In the genomic region with DNA sequence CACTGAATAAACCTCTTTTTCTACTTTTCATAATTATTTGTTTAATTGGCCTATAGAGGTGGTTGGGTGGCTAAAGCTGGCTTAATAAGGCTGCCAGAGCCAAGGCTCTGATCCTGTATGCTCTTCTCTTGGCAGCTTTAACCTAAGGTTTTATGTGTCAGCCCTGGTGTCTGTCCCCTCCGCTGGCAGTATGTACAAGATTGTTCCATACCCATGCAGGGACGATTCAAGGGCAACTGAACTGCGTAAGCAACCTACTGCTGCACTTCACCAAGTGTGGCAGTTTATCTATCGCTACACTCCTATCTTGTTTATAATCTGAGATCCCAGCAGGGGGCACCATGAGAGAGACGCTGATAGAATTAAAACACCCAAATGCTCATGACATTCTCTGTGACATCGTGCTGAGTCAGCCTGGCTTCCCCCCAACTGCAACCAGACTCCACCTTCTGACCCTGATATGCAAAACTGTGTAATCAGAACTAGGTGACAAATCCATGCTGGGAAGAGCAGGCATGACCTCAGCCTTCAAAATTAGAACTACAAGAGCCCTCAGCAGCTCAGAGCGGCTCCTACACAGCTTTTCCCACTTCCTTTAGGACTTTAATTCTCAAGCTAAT, we compare ENCODE assay signal across 9 mouse cellular contexts. TPM values are rescaled to one million over a fixed set of nuclear protein-coding genes. Genes with fewer than 3 reads are reported as not detected.
DNase-seq lines count a peak whose midpoint lies in the region; ATAC-seq and TF ChIP-seq lines count a peak whose summit lies in the region.
"Had no signal": no experiment of that assay in that cellular context is flagged by ENCODE, and none has a peak within 500 bp of the region (broad histone marks: within the 10 kb centered on the region; RNA-seq: fewer than 3 reads in every experiment).

No protein-coding gene starts in this region.

- peak; percentile 72 for TF ChIP-seq CTCF in Patski (IDR thresholded peaks at IDR 0.05)
- TF ChIP-seq CTCF in heart, postnatal 0 days (IDR thresholded peaks at IDR 0.05; ENCODE audit: low read depth), result peak; percentile 37

- CTCF ChIA-PET in Patski (lab: Charles Lee), result interaction anchor here (0.7 to 2.5 kb wide), 10 partner anchors 11 to 268 kb away, joined by 3 to 13 read pairs (median 3); no protein-coding TSS in a partner anchor

- H3K4me2 ChIP-seq in heart, postnatal 0 days (ENCODE audit: low read depth, low read length), result peak overlapping the region; percentile 24
- no peak overlapping the region for H3K4me2 ChIP-seq in hindbrain, embryonic 13.5 days
- H3K4me2 ChIP-seq: limb, embryonic 15.5 days had no signal

- H3K9me3 ChIP-seq in heart, postnatal 0 days (replicated peaks; ENCODE audit: control insufficient read depth, low read length), result no peaks in the 10 kb centered on the region
- H3K9me3 ChIP-seq in hindbrain, embryonic 13.5 days, result no peaks in the 10 kb centered on the region
- H3K9me3 ChIP-seq: limb, embryonic 15.5 days had no signal

- no peaks in the 10 kb centered on the region for H3K36me3 ChIP-seq in heart, postnatal 0 days (replicated peaks; ENCODE audit: control insufficient read depth, insufficient read depth, low read length)
- H3K36me3 ChIP-seq in hindbrain, embryonic 13.5 days, result no peaks in the 10 kb centered on the region

- intact Hi-C loops in left cerebral cortex, postnatal 25 days (cut with DNase I), result loop anchor here (10.0 kb wide), 2 partner anchors 177 to 487 kb away; no protein-coding TSS in a partner anchor

- in situ Hi-C loops in Patski (cut with MboI; ENCODE audit: low pct_unique_long_range_greater_than_20kb), result loop anchor here (5.0 to 10.0 kb wide), 2 partner anchors 134 to 157 kb away; partner anchors contain the start of gene Tra2b

- peak; percentile 45 for DNase-seq in layer of hippocampus, adult 11-12 months (ENCODE audit: low spot score)
- no peak for DNase-seq in layer of hippocampus, adult 8-10 months (ENCODE audit: low spot score in 2 of 2)
- DNase-seq in Patski (ENCODE audit: low read depth, low spot score), result peak; percentile 77
- DNase-seq in cerebellum, postnatal 14 days, result peak; percentile 60 to 77
- peak; percentile 96 for DNase-seq in heart, postnatal 0 days (ENCODE audit: low spot score)
- peak; percentile 18 to 40 for DNase-seq in left cerebral cortex, postnatal 25 days (ENCODE audit: low spot score in 2 of 2)
- DNase-seq in right cerebral cortex, adult 18-20 months, result peak; percentile 34

- no peak overlapping the region; the same call in 1 of the 2 replicates for H3K4me3 ChIP-seq in heart, postnatal 0 days (ENCODE audit: low read depth, low read length)
- H3K4me3 ChIP-seq in hindbrain, embryonic 13.5 days, result no peak overlapping the region
- H3K4me3 ChIP-seq: limb, embryonic 15.5 days had no signal

- H3K4me1 ChIP-seq in heart, postnatal 0 days (ENCODE audit: control insufficient read depth, insufficient read depth), result peaks cover 20% of the 10 kb centered on the region
- H3K4me1 ChIP-seq in hindbrain, embryonic 13.5 days (replicated peaks), result 0 out of 2 replicates have a peak, but pooled peaks cover 7% of the 10 kb centered on the region
- H3K4me1 ChIP-seq: limb, embryonic 15.5 days had no signal

- ATAC-seq in Patski, result peak; percentile 88
- ATAC-seq in heart, postnatal 0 days (ENCODE audit: insufficient read depth, low read depth), result peak; percentile 93
- ATAC-seq in hindbrain, embryonic 13.5 days (ENCODE audit: low FRiP score), result no peak

- WGBS in heart, postnatal 0 days, result 12% methylated on average over 7 of the region's 7 CpGs
- WGBS in hindbrain, embryonic 13.5 days, result 67% methylated on average over 7 of the region's 7 CpGs

- no peaks in the 10 kb centered on the region for H3K27me3 ChIP-seq in Patski
- no peaks in the 10 kb centered on the region for H3K27me3 ChIP-seq in heart, postnatal 0 days (ENCODE audit: control insufficient read depth, insufficient read depth, low read length)
- no peaks in the 10 kb centered on the region for H3K27me3 ChIP-seq in hindbrain, embryonic 13.5 days
- H3K27me3 ChIP-seq: limb, embryonic 15.5 days had no signal

- TF ChIP-seq EP300 in heart, postnatal 0 days (IDR thresholded peaks at IDR 0.05; ENCODE audit: low read depth), result 0 out of 2 replicates have a peak, but pooled peaks have one; percentile 62

- POLR2A ChIA-PET in Patski (lab: Charles Lee), result interaction anchor here (1.7 kb wide), 1 partner anchor 43 kb away, joined by 7 read pairs; no protein-coding TSS in a partner anchor

- peak overlapping the region; percentile 26; the same call in 1 of the 2 replicates for H3K9ac ChIP-seq in heart, postnatal 0 days (replicated peaks; ENCODE audit: low read depth, low read length)
- no peak overlapping the region for H3K9ac ChIP-seq in hindbrain, embryonic 13.5 days
- H3K9ac ChIP-seq: limb, embryonic 15.5 days had no signal

- H3K27ac ChIP-seq in heart, postnatal 0 days (ENCODE audit: low read depth), result peak overlapping the region; percentile 72
- no peak overlapping the region for H3K27ac ChIP-seq in hindbrain, embryonic 13.5 days
- H3K27ac ChIP-seq: limb, embryonic 15.5 days had no signal

RNA-seq across cellular contexts. Expression of gene Igf2bp2, which starts 55.1 kb away (rescaled TPM):
- total RNA-seq in layer of hippocampus, adult 8-10 months (2022), result under 1 TPM in 3 of 4 experiments, not detected in 1; 0.06 to 0.40 (median 0.39) TPM
- 30.7 TPM for polyA plus RNA-seq in Patski (2021)
- total RNA-seq in heart, postnatal 0 days (2014; rRNA removed; ENCODE audit: low replicate concordance), result 26.3 and 48.1 TPM in 2 replicates
- polyA plus RNA-seq in heart, postnatal 0 days (2015; fragmentation: Nextera tagmentation; extraction: Ambion mirVana), result 12.9 and 14.1 TPM in 2 replicates
- 1 to 10 TPM; 1.9 to 2.0 TPM for total RNA-seq in left cerebral cortex, postnatal 25 days (2021)
- polyA plus RNA-seq in hindbrain, embryonic 13.5 days (2015; fragmentation: Nextera tagmentation; extraction: Ambion mirVana), result 33.1 and 33.5 TPM in 2 replicates

Comparison
In these comparisons a context has a peak if more than half of its experiments do, and no peak if none do; other contexts are left out.
1. DNase-seq: peak in layer of hippocampus, adult 11-12 months (single experiment), Patski (single experiment), cerebellum, postnatal 14 days (2 of 2), heart, postnatal 0 days (single experiment), left cerebral cortex, postnatal 25 days (2 of 2) and right cerebral cortex, adult 18-20 months (single experiment); none in layer of hippocampus, adult 8-10 months (0 of 2).